Mouse (Mus musculus) heart, embryonic 10.5 days (tissue): ENCODE results near the gene Pdilt. TPM values are rescaled to one million over a fixed set of nuclear protein-coding genes. Genes with fewer than 3 reads are reported as not detected.

ENCODE experiments used
- DNase-seq: peaks from one replicate; pipeline ENCODE4 v3.0.0-alpha.2; 2017; ENCODE audit warnings: low spot score
- H3K27ac ChIP-seq: fragments of 300-500 bp; sonication (generic); 2 replicates; pipeline ENCODE4 v1.5.1; 2016; ENCODE audit warnings: mild to moderate bottlenecking
- H3K27me3 ChIP-seq: fragments of 300-500 bp; sonication (generic); 2 replicates; pipeline ENCODE4 v1.6.1; 2016; ENCODE audit warnings: mild to moderate bottlenecking; ENCODE audit not compliant: poor library complexity, insufficient read depth, severe bottlenecking
- H3K36me3 ChIP-seq: fragments of 300-500 bp; sonication (generic); 2 replicates; pipeline ENCODE4 v1.6.1; 2016; ENCODE audit warnings: mild to moderate bottlenecking, moderate library complexity
- H3K4me1 ChIP-seq: fragments of 300-500 bp; sonication (generic); 2 replicates; pipeline ENCODE4 v1.6.1; 2016; ENCODE audit warnings: mild to moderate bottlenecking
- H3K4me3 ChIP-seq: fragments of 300-500 bp; sonication (generic); 2 replicates; pipeline ENCODE4 v1.5.1; 2016; ENCODE audit warnings: mild to moderate bottlenecking, moderate library complexity
- H3K9me3 ChIP-seq: fragments of 300-500 bp; sonication (generic); 2 replicates; pipeline ENCODE4 v1.6.1; 2016; ENCODE audit warnings: mild to moderate bottlenecking, moderate library complexity
- WGBS: fragments of 180-500 bp; shearing (Covaris S2); methylation state at CpG from one replicate; pipeline ENCODE4 v1.1.7; 2016; 5-methylcytosine and 5-hydroxymethylcytosine counted together
- polyA plus RNA-seq: library from polyadenylated mRNA; unstranded; fragments of >200 nt; fragmentation: Nextera tagmentation; extraction: Ambion mirVana; gene quantifications from 2 replicates; pipeline ENCODE4 v1.2.1, GENCODE M21; 2016

Pdilt gene
- polyA plus RNA-seq, 1 experiment from 2014 or later = not detected

GRCm38 (mm10) chr7:119476500-119477389 is 46.5 kb downstream of the Pdilt start:
- Histone ChIP-seq H3K27me3 (no peaks in the 10 kb centered on the region), H3K36me3 (no peaks in the 10 kb centered on the region), H3K4me1 (no peaks in the 10 kb centered on the region), H3K9me3 (no peaks in the 10 kb centered on the region), H3K4me3 (no peak overlapping the region), H3K27ac (no peak overlapping the region)
- 69% methylated on average over 33 of the region's 33 CpGs for WGBS
- no peak for DNase-seq

GRCm38 (mm10) chr7:119459185-119459584 is 64.1 kb downstream of the Pdilt start, which contains the start of gene Gp2:
Gene Gp2, minus strand, starts transcription at chr7:119459285.
- no peak for DNase-seq
- H3K36me3 ChIP-seq = no peaks in the 10 kb centered on the region
- 86% methylated on average over 6 of the region's 6 CpGs for WGBS
- no peak within 1 kb of the TSS for H3K27ac ChIP-seq
- H3K4me1 ChIP-seq = no peaks in the 10 kb centered on the region
- H3K9me3 ChIP-seq = no peaks in the 10 kb centered on the region
- no peak within 1 kb of the TSS for H3K4me3 ChIP-seq
- H3K27me3 ChIP-seq = no peaks in the 10 kb centered on the region

DNA sequence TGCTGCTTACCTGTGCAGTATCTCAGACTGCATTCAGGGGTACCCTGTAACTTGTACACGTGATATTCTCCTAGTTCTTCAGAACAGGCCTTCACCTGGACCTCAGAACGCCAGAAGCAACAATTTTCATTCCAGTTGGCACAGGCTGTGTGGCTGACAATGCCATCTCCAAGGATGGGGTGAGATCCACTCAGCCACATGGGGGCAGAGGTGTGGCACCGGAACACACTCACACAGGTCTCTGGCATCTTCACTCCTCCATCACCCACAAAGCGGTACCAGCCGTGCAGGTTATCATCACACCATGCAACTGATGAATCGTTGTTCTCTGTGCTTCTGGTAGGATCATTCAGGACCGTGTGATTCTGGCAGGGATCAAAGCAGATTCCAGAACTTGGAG is 69.1 kb downstream of the Pdilt start:
- H3K9me3 ChIP-seq = no peaks in the 10 kb centered on the region
- no peak overlapping the region for H3K4me3 ChIP-seq
- no peaks in the 10 kb centered on the region for H3K4me1 ChIP-seq
- 79% methylated on average over 7 of the region's 7 CpGs for WGBS
- DNase-seq = no peak
- no peaks in the 10 kb centered on the region for H3K27me3 ChIP-seq
- no peaks in the 10 kb centered on the region for H3K36me3 ChIP-seq
- no peak overlapping the region for H3K27ac ChIP-seq

- H3K36me3 ChIP-seq = no peaks in the 10 kb centered on the region
- H3K4me3 ChIP-seq = no peak overlapping the region
- H3K4me1 ChIP-seq = no peaks in the 10 kb centered on the region
- 62% methylated on average over 4 of the region's 4 CpGs for WGBS
- H3K27ac ChIP-seq = no peak overlapping the region
- DNase-seq = no peak
- H3K27me3 ChIP-seq = no peaks in the 10 kb centered on the region
- H3K9me3 ChIP-seq = no peaks in the 10 kb centered on the region
Measured at GRCm38 (mm10) chr7:119443849-119444248, 79.4 kb downstream of the Pdilt start.

DNA sequence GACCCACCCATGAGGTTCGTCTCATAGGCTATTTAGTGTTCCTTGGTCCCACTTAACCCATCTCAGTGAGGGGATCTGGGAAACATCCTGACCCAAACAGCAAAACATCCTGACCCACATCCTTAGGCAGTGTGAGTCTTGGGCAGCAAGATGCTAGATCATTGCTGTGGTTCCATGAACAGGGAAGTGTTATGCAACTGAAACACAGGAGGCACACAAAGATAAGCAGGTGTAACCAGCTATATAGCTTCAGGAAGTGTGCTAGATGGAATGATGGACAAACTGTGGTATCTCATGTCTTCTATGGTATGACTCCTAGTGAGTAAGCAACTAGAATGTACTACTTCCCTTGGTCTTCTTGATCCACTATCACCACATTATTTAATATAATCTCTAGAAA is 81.4 kb downstream of the Pdilt start:
- WGBS = 63% methylated on average over 1 of the region's 1 CpGs
- Histone ChIP-seq H3K27ac (no peak overlapping the region), H3K4me1 (no peaks in the 10 kb centered on the region), H3K9me3 (no peaks in the 10 kb centered on the region), H3K36me3 (no peaks in the 10 kb centered on the region), H3K27me3 (no peaks in the 10 kb centered on the region), H3K4me3 (no peak overlapping the region)
- DNase-seq = no peak

Other genes with a start within 250 kb of the Pdilt start
- not detected in 2 replicates for gene Gp2, start 64.2 kb downstream of the Pdilt start, polyA plus RNA-seq
- gene Umod, start 44.2 kb downstream of the Pdilt start, polyA plus RNA-seq = 0.20 TPM in 1 of 2 replicates, not detected in the other
- gene Acsm5, start 4.0 kb downstream of the Pdilt start, polyA plus RNA-seq = not detected in 2 replicates
- gene Acsm2, start 30.9 kb upstream of the Pdilt start, polyA plus RNA-seq = not detected in 2 replicates
- not detected in 2 replicates for gene Acsm1, start 83.5 kb upstream of the Pdilt start, polyA plus RNA-seq
- gene Acsm4, start 166.5 kb upstream of the Pdilt start, polyA plus RNA-seq = not detected in 2 replicates
- gene Thumpd1, start 197.3 kb upstream of the Pdilt start, polyA plus RNA-seq = 69.8 and 80.6 TPM in 2 replicates
- gene Acsm3, start 237.4 kb upstream of the Pdilt start, polyA plus RNA-seq = 0.12 and 0.33 TPM in 2 replicates